Mouse (Mus musculus): ENCODE results near the gene Comp. TPM values are rescaled to one million over a fixed set of nuclear protein-coding genes. Genes with fewer than 3 reads are reported as not detected.

Gene Comp
- polyA plus RNA-seq (2014; fragmentation: Nextera tagmentation; extraction: Ambion mirVana) = 0.44 and 0.77 TPM in 2 replicates

- Histone ChIP-seq H3K4me1 (replicated peaks; ENCODE audit: control insufficient read depth, insufficient read depth, low read length) (peaks cover 13% of the 10 kb centered on the region), H3K9ac (ENCODE audit: low read length) (peak within 1 kb of the TSS; percentile 1; the same call in 1 of the 2 replicates), H3K4me3 (ENCODE audit: low read depth, low read length) (peak within 1 kb of the TSS; percentile 37), H3K27me3 (replicated peaks; ENCODE audit: control insufficient read depth, insufficient read depth, low read length) (peaks cover 70% of the 10 kb centered on the region), H3K9me3 (ENCODE audit: control insufficient read depth, low read length) (no peaks in the 10 kb centered on the region), H3K4me2 (ENCODE audit: low read length) (peak within 1 kb of the TSS; percentile 58), H3K36me3 (ENCODE audit: control insufficient read depth, insufficient read depth, low read length) (no peaks in the 10 kb centered on the region), H3K27ac (ENCODE audit: low read depth) (no peak within 1 kb of the TSS)
- DNase-seq (ENCODE audit: low spot score) (no peak), ATAC-seq (replicated peaks; ENCODE audit: low FRiP score, low TSS enrichment, low read depth) (no peak)
- WGBS = 4% methylated on average over 47 of the region's 47 CpGs
Observed at GRCm38 (mm10) chr8:70373397-70374317, at the start of gene Comp. TSS of gene Comp (plus strand) at chr8:70373558.

GRCm38 (mm10) chr8:70323716-70324115, 49.6 kb upstream of the Comp start:
- DNase-seq (ENCODE audit: low spot score) (no peak), ATAC-seq (replicated peaks; ENCODE audit: low FRiP score, low TSS enrichment, low read depth) (no peak)
- Histone ChIP-seq H3K27me3 (replicated peaks; ENCODE audit: control insufficient read depth, insufficient read depth, low read length) (no peaks in the 10 kb centered on the region), H3K36me3 (ENCODE audit: control insufficient read depth, insufficient read depth, low read length) (no peaks in the 10 kb centered on the region), H3K9me3 (ENCODE audit: control insufficient read depth, low read length) (no peaks in the 10 kb centered on the region; the same call in 1 of the 2 replicates), H3K27ac (ENCODE audit: low read depth) (no peak overlapping the region), H3K4me1 (replicated peaks; ENCODE audit: control insufficient read depth, insufficient read depth, low read length) (no peaks in the 10 kb centered on the region), H3K4me2 (ENCODE audit: low read length) (no peak overlapping the region), H3K4me3 (ENCODE audit: low read depth, low read length) (no peak overlapping the region), H3K9ac (ENCODE audit: low read length) (no peak overlapping the region)
- 87% methylated on average over 3 of the region's 3 CpGs for WGBS

DNA sequence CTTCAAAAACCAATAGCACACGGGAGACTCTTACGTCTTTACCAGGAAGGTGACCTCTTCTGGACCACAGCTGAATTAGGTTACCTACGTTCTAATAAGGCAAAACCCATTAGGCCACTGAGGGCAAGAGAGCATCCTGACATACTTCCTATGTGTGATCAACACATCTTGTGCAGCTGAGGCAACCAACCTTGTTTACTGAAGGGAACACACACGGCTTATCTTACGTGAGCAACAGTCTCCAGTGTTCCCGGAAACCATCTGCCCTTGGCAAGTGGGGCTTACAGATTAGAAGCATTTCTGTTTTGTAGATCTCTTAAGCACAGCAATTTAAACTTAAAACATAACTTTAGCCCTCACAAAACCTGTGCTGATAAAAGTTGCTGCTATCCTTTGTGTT, 45.8 kb upstream of the Comp start:
- ATAC-seq (replicated peaks; ENCODE audit: low FRiP score, low TSS enrichment, low read depth) (no peak), DNase-seq (ENCODE audit: low spot score) (no peak)
- peaks cover 17% of the 10 kb centered on the region for H3K36me3 ChIP-seq (ENCODE audit: control insufficient read depth, insufficient read depth, low read length)
- WGBS = 92% methylated on average over 6 of the region's 6 CpGs
- H3K4me3 ChIP-seq (ENCODE audit: low read depth, low read length) = no peak overlapping the region
- peaks cover 14% of the 10 kb centered on the region for H3K4me1 ChIP-seq (replicated peaks; ENCODE audit: control insufficient read depth, insufficient read depth, low read length)
- H3K9ac ChIP-seq (ENCODE audit: low read length) = no peak overlapping the region
- no peak overlapping the region for H3K27ac ChIP-seq (ENCODE audit: low read depth)
- H3K27me3 ChIP-seq (replicated peaks; ENCODE audit: control insufficient read depth, insufficient read depth, low read length) = no peaks in the 10 kb centered on the region
- no peaks in the 10 kb centered on the region; the same call in 1 of the 2 replicates for H3K9me3 ChIP-seq (ENCODE audit: control insufficient read depth, low read length)
- H3K4me2 ChIP-seq (ENCODE audit: low read length) = no peak overlapping the region

GRCm38 (mm10) chr8:70329124-70329834, 44.1 kb upstream of the Comp start, which contains the start of gene Gdf1:
TSS of gene Gdf1 (plus strand) at chr8:70329817.
- Histone ChIP-seq H3K27me3 (replicated peaks; ENCODE audit: control insufficient read depth, insufficient read depth, low read length) (no peaks in the 10 kb centered on the region), H3K36me3 (ENCODE audit: control insufficient read depth, insufficient read depth, low read length) (peaks cover 35% of the 10 kb centered on the region), H3K9ac (ENCODE audit: low read length) (0 out of 2 replicates have a peak within 1 kb of the TSS, but pooled peaks have one; percentile 20), H3K4me2 (ENCODE audit: low read length) (peak within 1 kb of the TSS; percentile 36), H3K9me3 (ENCODE audit: control insufficient read depth, low read length) (no peaks in the 10 kb centered on the region; the same call in 1 of the 2 replicates), H3K27ac (ENCODE audit: low read depth) (no peak within 1 kb of the TSS), H3K4me1 (replicated peaks; ENCODE audit: control insufficient read depth, insufficient read depth, low read length) (peaks cover 14% of the 10 kb centered on the region), H3K4me3 (ENCODE audit: low read depth, low read length) (peak within 1 kb of the TSS; percentile 25)
- 0 out of 2 replicates have a peak, but pooled peaks have one; percentile 13 for ATAC-seq (replicated peaks; ENCODE audit: low FRiP score, low TSS enrichment, low read depth)
- DNase-seq (ENCODE audit: low spot score) = no peak
- 30% methylated on average over 14 of the region's 14 CpGs for WGBS

DNA sequence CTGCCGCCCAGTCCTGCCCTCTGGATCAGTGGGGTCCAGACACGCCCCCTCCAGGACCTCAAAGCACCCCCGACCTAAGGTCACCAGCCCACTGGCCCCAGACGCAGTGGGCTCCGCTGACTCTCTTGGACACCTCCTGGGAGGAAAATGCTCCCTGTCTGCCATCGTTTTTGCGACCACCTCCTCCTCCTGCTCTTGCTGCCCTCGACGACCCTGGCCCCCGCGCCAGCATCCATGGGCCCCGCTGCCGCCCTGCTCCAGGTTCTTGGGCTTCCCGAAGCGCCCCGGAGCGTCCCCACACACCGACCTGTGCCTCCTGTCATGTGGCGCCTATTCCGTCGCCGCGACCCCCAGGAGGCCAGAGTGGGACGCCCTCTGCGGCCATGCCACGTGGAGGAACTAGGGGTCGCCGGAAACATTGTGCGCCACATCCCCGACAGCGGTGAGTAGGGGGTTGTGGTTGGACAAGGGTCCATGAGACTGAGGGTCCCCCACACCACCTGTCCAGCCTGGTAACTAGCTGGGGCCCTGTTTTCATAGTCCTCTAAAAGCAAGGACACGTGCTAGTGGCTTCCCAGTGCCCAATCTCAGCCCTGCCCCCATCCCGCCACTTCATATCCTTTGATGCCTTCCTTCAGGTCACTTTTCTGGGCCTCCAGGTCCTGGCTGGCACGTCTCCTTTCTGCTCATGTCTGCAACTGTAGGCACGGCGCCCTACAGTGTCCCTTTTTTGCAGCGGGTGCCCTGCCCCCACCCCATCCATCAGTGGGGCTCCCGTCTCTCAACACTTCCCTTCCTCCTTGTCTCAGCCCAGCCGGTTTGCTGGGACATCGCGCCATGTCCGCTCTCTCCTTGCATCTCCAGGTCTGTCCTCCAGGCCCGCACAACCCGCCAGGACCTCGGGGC, 43.3 kb upstream of the Comp start:
- WGBS = 12% methylated on average over 45 of the region's 45 CpGs
- H3K36me3 ChIP-seq (ENCODE audit: control insufficient read depth, insufficient read depth, low read length) = peaks cover 43% of the 10 kb centered on the region
- peak overlapping the region; percentile 25 for H3K4me3 ChIP-seq (ENCODE audit: low read depth, low read length)
- H3K4me2 ChIP-seq (ENCODE audit: low read length) = peak overlapping the region; percentile 36
- peaks cover 14% of the 10 kb centered on the region for H3K4me1 ChIP-seq (replicated peaks; ENCODE audit: control insufficient read depth, insufficient read depth, low read length)
- H3K27ac ChIP-seq (ENCODE audit: low read depth) = no peak overlapping the region
- DNase-seq (ENCODE audit: low spot score) = peak; percentile 53
- H3K9me3 ChIP-seq (ENCODE audit: control insufficient read depth, low read length) = no peaks in the 10 kb centered on the region; the same call in 1 of the 2 replicates
- 0 out of 2 replicates have a peak overlapping the region, but pooled peaks have one; percentile 20 for H3K9ac ChIP-seq (ENCODE audit: low read length)
- H3K27me3 ChIP-seq (replicated peaks; ENCODE audit: control insufficient read depth, insufficient read depth, low read length) = no peaks in the 10 kb centered on the region
- peak; percentile 4; the same call in 1 of the 2 replicates for ATAC-seq (replicated peaks; ENCODE audit: low FRiP score, low TSS enrichment, low read depth)

- no peaks in the 10 kb centered on the region for H3K27me3 ChIP-seq (replicated peaks; ENCODE audit: control insufficient read depth, insufficient read depth, low read length)
- peaks cover 50% of the 10 kb centered on the region for H3K36me3 ChIP-seq (ENCODE audit: control insufficient read depth, insufficient read depth, low read length)
- H3K4me2 ChIP-seq (ENCODE audit: low read length) = peak overlapping the region; percentile 36
- DNase-seq (ENCODE audit: low spot score) = peak; percentile 81
- ATAC-seq (replicated peaks; ENCODE audit: low FRiP score, low TSS enrichment, low read depth) = peak; percentile 42
- 39% methylated on average over 49 of the region's 53 CpGs for WGBS
- 0 out of 2 replicates have a peak overlapping the region, but pooled peaks have one; percentile 20 for H3K9ac ChIP-seq (ENCODE audit: low read length)
- H3K4me3 ChIP-seq (ENCODE audit: low read depth, low read length) = peak overlapping the region; percentile 25
- no peak overlapping the region for H3K27ac ChIP-seq (ENCODE audit: low read depth)
- no peaks in the 10 kb centered on the region; the same call in 1 of the 2 replicates for H3K9me3 ChIP-seq (ENCODE audit: control insufficient read depth, low read length)
- H3K4me1 ChIP-seq (replicated peaks; ENCODE audit: control insufficient read depth, insufficient read depth, low read length) = peaks cover 14% of the 10 kb centered on the region
Observed at GRCm38 (mm10) chr8:70330741-70331364, 42.5 kb upstream of the Comp start.

- H3K4me2 ChIP-seq (ENCODE audit: low read length) = no peak overlapping the region
- ATAC-seq (replicated peaks; ENCODE audit: low FRiP score, low TSS enrichment, low read depth) (no peak), DNase-seq (ENCODE audit: low spot score) (peak; percentile 61)
- no peak overlapping the region for H3K4me3 ChIP-seq (ENCODE audit: low read depth, low read length)
- peaks cover 14% of the 10 kb centered on the region for H3K4me1 ChIP-seq (replicated peaks; ENCODE audit: control insufficient read depth, insufficient read depth, low read length)
- 78% methylated on average over 19 of the region's 19 CpGs for WGBS
- H3K27ac ChIP-seq (ENCODE audit: low read depth) = no peak overlapping the region
- H3K9ac ChIP-seq (ENCODE audit: low read length) = no peak overlapping the region
- H3K36me3 ChIP-seq (ENCODE audit: control insufficient read depth, insufficient read depth, low read length) = peaks cover 57% of the 10 kb centered on the region
- no peaks in the 10 kb centered on the region; the same call in 1 of the 2 replicates for H3K9me3 ChIP-seq (ENCODE audit: control insufficient read depth, low read length)
- no peaks in the 10 kb centered on the region for H3K27me3 ChIP-seq (replicated peaks; ENCODE audit: control insufficient read depth, insufficient read depth, low read length)
Observed at GRCm38 (mm10) chr8:70331526-70331925, 41.8 kb upstream of the Comp start.
